Mouse (Mus musculus): ENCODE data around the gene Hsd3b7. TPM values are rescaled to one million over a fixed set of nuclear protein-coding genes. Genes with fewer than 3 reads are reported as not detected.

The Hsd3b7 gene
- 22.0 and 24.0 TPM in 2 replicates for polyA plus RNA-seq (2015; fragmentation: Nextera tagmentation; extraction: Ambion mirVana)

DNA sequence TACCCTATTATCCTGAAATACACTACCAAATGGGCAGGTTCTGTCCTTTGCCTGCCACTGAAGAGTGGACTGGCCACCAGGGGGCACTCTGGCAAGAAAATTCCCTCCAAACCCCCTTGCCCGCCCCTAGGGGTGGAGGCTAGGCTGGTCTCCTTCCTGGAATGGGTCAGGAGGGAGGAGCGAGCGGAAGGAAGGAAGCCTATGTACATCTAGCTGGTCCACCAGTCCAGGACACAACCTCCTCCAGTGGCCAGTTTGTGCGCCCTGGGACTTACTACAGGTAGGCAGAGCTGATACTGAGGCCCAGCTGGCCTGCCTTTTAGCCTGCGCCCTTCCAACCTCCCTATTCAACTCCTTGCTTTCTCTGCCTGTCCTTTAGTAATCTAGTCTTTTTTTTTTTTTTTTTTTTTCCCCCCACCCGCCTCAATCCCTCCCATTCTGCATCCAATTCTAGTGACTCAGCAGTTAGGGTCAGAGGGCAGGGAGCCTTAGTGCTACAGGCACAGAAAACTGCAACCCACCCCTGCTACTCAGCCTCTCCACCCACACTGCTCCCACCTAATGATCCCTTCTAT is at the start of gene Hsd3b7:
TSS of gene Hsd3b7 (plus strand) at position 170 of the 575 bp plus-strand sequence.
- ATAC-seq (replicated peaks; ENCODE audit: insufficient number of reproducible peaks, insufficient read depth, low FRiP score, low read depth): peak; percentile 87
- Histone ChIP-seq H3K9me3 (replicated peaks) (no peaks in the 10 kb centered on the region), H3K4me2 (peak within 1 kb of the TSS; percentile 58), H3K27me3 (no peaks in the 10 kb centered on the region), H3K4me3 (peak within 1 kb of the TSS; percentile 39), H3K4me1 (replicated peaks) (peaks cover 11% of the 10 kb centered on the region), H3K27ac (peak within 1 kb of the TSS; percentile 50; the same call in 1 of the 2 replicates), H3K36me3 (peaks cover 47% of the 10 kb centered on the region), H3K9ac (peak within 1 kb of the TSS; percentile 35)
- WGBS: 21% methylated on average over 6 of the region's 6 CpGs

DNA sequence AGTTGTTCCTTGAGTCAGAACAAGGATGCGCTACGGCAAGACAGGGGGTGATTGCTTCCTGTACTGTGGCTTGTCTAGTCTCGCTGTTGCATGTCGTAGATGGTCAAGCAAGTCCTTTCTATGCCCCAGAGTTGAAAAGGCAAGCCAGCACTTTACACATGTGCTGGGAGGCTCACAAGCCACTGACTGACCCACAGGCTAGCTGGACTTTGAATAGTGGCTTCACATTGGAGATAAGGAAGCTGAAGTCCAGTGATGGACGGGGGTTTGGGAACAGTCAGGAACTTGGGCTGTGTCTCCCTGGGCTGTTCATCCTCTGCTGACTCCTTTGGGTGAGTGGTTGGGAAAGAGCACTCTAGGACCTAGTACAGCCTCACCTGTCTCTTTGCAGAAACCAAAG is 48.8 kb upstream of the Hsd3b7 start:
- no peak overlapping the region for H3K4me2 ChIP-seq
- H3K27me3 ChIP-seq: no peaks in the 10 kb centered on the region
- H3K4me1 ChIP-seq (replicated peaks): peaks cover 13% of the 10 kb centered on the region; the same call in 1 of the 2 replicates
- no peak overlapping the region for H3K4me3 ChIP-seq
- H3K9ac ChIP-seq: no peak overlapping the region
- no peaks in the 10 kb centered on the region for H3K9me3 ChIP-seq (replicated peaks)
- ATAC-seq (replicated peaks; ENCODE audit: insufficient number of reproducible peaks, insufficient read depth, low FRiP score, low read depth): no peak
- H3K27ac ChIP-seq: no peak overlapping the region
- 89% methylated on average over 5 of the region's 5 CpGs for WGBS
- peaks cover 55% of the 10 kb centered on the region for H3K36me3 ChIP-seq

DNA sequence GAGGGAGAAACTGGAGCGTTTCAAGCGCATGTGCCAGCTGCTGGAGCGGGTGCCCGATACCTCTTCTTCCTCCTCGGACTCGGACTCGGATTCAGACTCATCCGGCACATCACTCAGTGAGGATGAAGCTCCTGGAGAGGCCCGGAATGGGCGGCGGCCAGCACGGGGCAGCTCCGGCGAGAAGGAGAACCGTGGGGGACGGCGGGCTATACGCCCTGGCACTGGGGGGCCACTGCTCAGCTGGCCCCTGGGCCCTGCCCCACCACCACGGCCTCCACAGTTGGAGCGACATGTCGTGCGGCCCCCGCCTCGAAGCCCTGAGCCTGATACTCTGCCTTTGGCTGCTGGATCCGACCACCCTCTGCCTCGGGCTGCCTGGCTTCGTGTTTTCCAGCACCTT is 48.3 kb upstream of the Hsd3b7 start:
- Histone ChIP-seq H3K9me3 (replicated peaks) (no peaks in the 10 kb centered on the region), H3K27ac (no peak overlapping the region), H3K4me2 (no peak overlapping the region), H3K9ac (no peak overlapping the region), H3K27me3 (no peaks in the 10 kb centered on the region), H3K4me1 (replicated peaks) (peaks cover 8% of the 10 kb centered on the region; the same call in 1 of the 2 replicates), H3K4me3 (no peak overlapping the region), H3K36me3 (peaks cover 59% of the 10 kb centered on the region)
- no peak for ATAC-seq (replicated peaks; ENCODE audit: insufficient number of reproducible peaks, insufficient read depth, low FRiP score, low read depth)
- 93% methylated on average over 27 of the region's 27 CpGs for WGBS

DNA sequence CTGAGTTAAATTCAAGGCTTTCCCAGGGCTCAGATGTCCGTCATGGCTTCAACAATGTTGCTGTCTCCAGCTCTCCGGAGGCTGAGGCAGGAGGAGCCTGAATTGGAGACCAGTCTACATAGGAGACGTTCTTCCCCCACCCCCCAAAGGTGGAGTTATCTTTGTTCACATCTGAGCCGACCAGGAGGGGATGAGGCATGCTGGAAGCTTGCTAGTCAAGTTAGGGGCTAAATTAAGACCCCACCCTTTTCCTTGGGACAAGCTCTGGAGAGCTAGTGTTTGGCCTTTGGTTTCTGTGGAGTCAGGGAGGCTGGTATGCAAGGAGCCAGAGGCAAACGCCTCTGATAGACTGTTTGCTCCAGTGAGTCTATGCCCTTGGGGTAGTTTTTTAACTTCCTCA is 47.2 kb upstream of the Hsd3b7 start:
- H3K27me3 ChIP-seq: no peaks in the 10 kb centered on the region
- no peak for ATAC-seq (replicated peaks; ENCODE audit: insufficient number of reproducible peaks, insufficient read depth, low FRiP score, low read depth)
- 65% methylated on average over 5 of the region's 5 CpGs for WGBS

GRCm38 (mm10) chr7:127753741-127754140 is 46.7 kb upstream of the Hsd3b7 start:
- WGBS: 92% methylated on average over 7 of the region's 7 CpGs
- ATAC-seq (replicated peaks; ENCODE audit: insufficient number of reproducible peaks, insufficient read depth, low FRiP score, low read depth): no peak
- peaks cover 57% of the 10 kb centered on the region for H3K36me3 ChIP-seq

More for the DNA sequence above, 47.2 kb upstream of the Hsd3b7 start:
- Histone ChIP-seq H3K9ac (no peak overlapping the region), H3K27ac (no peak overlapping the region), H3K4me2 (no peak overlapping the region), H3K4me3 (no peak overlapping the region), H3K36me3 (peaks cover 63% of the 10 kb centered on the region), H3K4me1 (replicated peaks) (no peaks in the 10 kb centered on the region), H3K9me3 (replicated peaks) (no peaks in the 10 kb centered on the region)

GRCm38 (mm10) chr7:127759716-127760115 is 40.7 kb upstream of the Hsd3b7 start:
- no peaks in the 10 kb centered on the region for H3K27me3 ChIP-seq
- ATAC-seq (replicated peaks; ENCODE audit: insufficient number of reproducible peaks, insufficient read depth, low FRiP score, low read depth): no peak
- no peaks in the 10 kb centered on the region for H3K9me3 ChIP-seq (replicated peaks)
- 0 out of 2 replicates have a peak overlapping the region, but pooled peaks have one; percentile 4 for H3K27ac ChIP-seq
- no peak overlapping the region for H3K9ac ChIP-seq
- 16% methylated on average over 6 of the region's 6 CpGs for WGBS
- peaks cover 18% of the 10 kb centered on the region for H3K4me1 ChIP-seq (replicated peaks)
- H3K4me2 ChIP-seq: peak overlapping the region; percentile 35; the same call in 1 of the 2 replicates
- H3K4me3 ChIP-seq: no peak overlapping the region
- peaks cover 30% of the 10 kb centered on the region for H3K36me3 ChIP-seq

More at GRCm38 (mm10) chr7:127753741-127754140, 46.7 kb upstream of the Hsd3b7 start:
- Histone ChIP-seq H3K4me3 (no peak overlapping the region), H3K27me3 (no peaks in the 10 kb centered on the region), H3K4me1 (replicated peaks) (no peaks in the 10 kb centered on the region), H3K9me3 (replicated peaks) (no peaks in the 10 kb centered on the region), H3K27ac (no peak overlapping the region), H3K4me2 (no peak overlapping the region), H3K9ac (no peak overlapping the region)

DNA sequence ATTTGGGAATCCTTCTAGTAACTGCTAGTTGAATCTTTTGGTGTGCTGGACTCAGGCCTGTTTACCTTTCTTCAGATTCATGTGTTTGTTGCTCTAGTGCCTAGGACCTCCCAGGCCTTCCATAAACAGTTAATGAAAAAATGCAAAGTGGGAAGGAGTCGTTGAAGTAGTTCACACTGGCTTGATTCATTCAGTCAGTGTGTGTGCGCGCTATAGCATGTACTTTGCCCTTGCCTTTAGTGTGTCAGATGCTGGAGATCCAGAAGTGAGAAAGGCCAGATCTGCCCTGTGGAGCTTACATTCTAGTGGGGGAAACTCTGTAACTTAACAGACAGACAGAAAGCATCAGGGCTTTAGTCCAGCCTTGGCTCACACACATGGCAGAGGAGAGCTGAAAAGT is 39.9 kb upstream of the Hsd3b7 start:
- Histone ChIP-seq H3K27me3 (no peaks in the 10 kb centered on the region), H3K4me2 (no peak overlapping the region), H3K36me3 (peaks cover 35% of the 10 kb centered on the region), H3K9me3 (replicated peaks) (no peaks in the 10 kb centered on the region), H3K9ac (no peak overlapping the region), H3K27ac (no peak overlapping the region), H3K4me1 (replicated peaks) (peaks cover 18% of the 10 kb centered on the region), H3K4me3 (no peak overlapping the region)
- ATAC-seq (replicated peaks; ENCODE audit: insufficient number of reproducible peaks, insufficient read depth, low FRiP score, low read depth): no peak
- WGBS: 79% methylated on average over 3 of the region's 3 CpGs

GRCm38 (mm10) chr7:127761026-127761425 is 39.4 kb upstream of the Hsd3b7 start:
- Histone ChIP-seq H3K4me3 (no peak overlapping the region), H3K27me3 (no peaks in the 10 kb centered on the region), H3K9me3 (replicated peaks) (no peaks in the 10 kb centered on the region), H3K9ac (no peak overlapping the region), H3K27ac (no peak overlapping the region), H3K4me2 (no peak overlapping the region), H3K4me1 (replicated peaks) (peaks cover 18% of the 10 kb centered on the region), H3K36me3 (peaks cover 36% of the 10 kb centered on the region)
- WGBS: 24% methylated on average over 7 of the region's 7 CpGs
- no peak for ATAC-seq (replicated peaks; ENCODE audit: insufficient number of reproducible peaks, insufficient read depth, low FRiP score, low read depth)

DNA sequence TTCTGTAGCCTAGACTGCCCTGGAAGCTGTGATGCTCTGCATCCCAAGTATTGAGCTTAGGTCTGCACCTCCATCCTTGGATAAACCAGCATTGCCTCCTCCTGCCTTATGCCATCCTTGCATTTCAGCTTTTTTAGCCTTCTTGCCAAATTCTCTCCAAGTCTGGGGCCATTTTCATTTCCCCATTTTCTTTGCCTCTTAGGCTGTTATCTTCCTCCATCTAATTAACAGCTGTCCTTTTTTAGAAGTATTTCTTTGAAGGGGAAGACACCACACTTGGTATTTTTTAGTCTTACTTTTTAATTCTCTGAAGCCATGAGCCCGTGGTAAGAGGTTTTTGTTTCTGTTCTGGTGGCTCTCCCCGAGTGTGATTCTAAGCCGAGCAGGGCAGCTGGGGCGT is 36.8 kb upstream of the Hsd3b7 start:
- H3K27ac ChIP-seq: no peak overlapping the region
- no peak overlapping the region for H3K4me2 ChIP-seq
- ATAC-seq (replicated peaks; ENCODE audit: insufficient number of reproducible peaks, insufficient read depth, low FRiP score, low read depth): no peak
- H3K4me3 ChIP-seq: no peak overlapping the region
- peaks cover 22% of the 10 kb centered on the region for H3K4me1 ChIP-seq (replicated peaks)
- H3K9me3 ChIP-seq (replicated peaks): no peaks in the 10 kb centered on the region
- peaks cover 27% of the 10 kb centered on the region for H3K36me3 ChIP-seq
- H3K27me3 ChIP-seq: no peaks in the 10 kb centered on the region
- H3K9ac ChIP-seq: no peak overlapping the region
- WGBS: 87% methylated on average over 4 of the region's 4 CpGs

DNA sequence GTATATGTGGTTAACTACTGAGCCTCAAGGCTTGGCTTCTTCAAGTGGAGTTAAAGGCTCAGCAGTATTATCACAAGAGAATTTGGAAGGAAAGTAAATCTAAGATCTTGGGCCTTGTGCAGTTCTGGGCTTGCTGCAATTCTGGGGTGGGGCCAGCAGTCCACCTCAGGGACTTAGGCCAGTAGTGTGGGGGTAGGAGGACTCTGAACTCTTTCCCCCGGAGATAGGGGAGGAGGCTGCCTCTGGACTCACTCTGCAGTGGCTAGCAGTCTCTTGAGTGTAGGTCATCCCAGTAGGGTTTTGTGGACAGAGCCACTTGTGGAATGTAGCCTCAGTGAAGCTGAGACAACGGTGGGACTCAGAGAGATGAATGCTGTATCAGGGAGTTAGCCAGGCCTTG is 34.6 kb upstream of the Hsd3b7 start:
- Histone ChIP-seq H3K9me3 (replicated peaks) (no peaks in the 10 kb centered on the region), H3K4me3 (no peak overlapping the region), H3K36me3 (peaks cover 27% of the 10 kb centered on the region), H3K4me1 (replicated peaks) (peaks cover 24% of the 10 kb centered on the region), H3K9ac (no peak overlapping the region), H3K27ac (no peak overlapping the region), H3K27me3 (no peaks in the 10 kb centered on the region), H3K4me2 (no peak overlapping the region)
- ATAC-seq (replicated peaks; ENCODE audit: insufficient number of reproducible peaks, insufficient read depth, low FRiP score, low read depth): no peak
- 66% methylated on average over 2 of the region's 2 CpGs for WGBS

DNA sequence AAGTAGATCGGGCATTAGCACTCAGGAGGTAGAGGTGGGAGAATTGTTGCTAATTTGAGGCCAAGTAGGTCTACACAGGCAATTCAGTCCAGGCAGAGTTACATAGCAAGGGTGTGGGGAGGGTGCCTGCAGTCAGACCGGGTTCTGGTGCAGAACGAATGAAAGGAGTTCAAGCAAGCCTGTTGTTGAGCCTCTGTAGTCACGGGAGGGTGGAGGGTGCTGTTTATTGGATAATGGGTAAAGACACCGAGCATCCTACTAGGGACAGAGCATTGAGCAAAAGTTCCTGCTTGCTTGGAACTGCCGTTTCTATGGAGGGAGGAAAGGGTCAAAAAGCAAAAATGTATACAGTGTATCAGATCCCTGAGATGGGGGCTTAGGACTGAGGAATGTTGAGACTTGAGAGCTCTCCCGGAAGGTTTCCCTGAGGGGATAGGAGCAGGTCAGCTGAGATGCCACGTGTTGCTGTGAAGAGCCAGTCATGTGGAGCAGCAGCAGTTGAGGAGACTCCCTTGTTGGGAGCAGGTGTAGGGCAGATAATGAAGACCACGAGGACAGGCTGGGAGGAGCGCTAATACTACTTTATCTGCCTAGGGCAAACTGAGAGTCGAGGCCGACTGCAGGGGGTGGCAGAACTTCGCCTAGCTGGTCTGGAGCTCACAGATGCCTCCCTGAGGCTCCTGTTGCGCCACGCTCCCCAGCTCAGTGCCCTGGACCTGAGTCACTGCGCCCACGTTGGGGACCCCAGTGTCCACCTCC is 33.4 kb upstream of the Hsd3b7 start:
- 70% methylated on average over 17 of the region's 17 CpGs for WGBS
- peaks cover 28% of the 10 kb centered on the region for H3K4me1 ChIP-seq (replicated peaks)
- H3K9ac ChIP-seq: no peak overlapping the region
- ATAC-seq (replicated peaks; ENCODE audit: insufficient number of reproducible peaks, insufficient read depth, low FRiP score, low read depth): no peak
- no peak overlapping the region for H3K4me3 ChIP-seq
- no peak overlapping the region for H3K4me2 ChIP-seq
- H3K36me3 ChIP-seq: peaks cover 27% of the 10 kb centered on the region
- H3K9me3 ChIP-seq (replicated peaks): no peaks in the 10 kb centered on the region
- no peaks in the 10 kb centered on the region for H3K27me3 ChIP-seq
- H3K27ac ChIP-seq: no peak overlapping the region

Measured in heart, embryonic 15.5 days (tissue).